Mouse (Mus musculus) ES-E14 (cell line): ENCODE measurements at regions not wholly inside any gene's neighbourhood (a gene's known extent, or its start where the extent isn't known, plus 50 kb on each side); places are given as distances from the start of the nearest gene placed in this dataset.

ENCODE experiments used
- CHD2 ChIP-seq: IDR thresholded peaks from 2 replicates; pipeline ENCODE4 v1.6.1; 2014; ENCODE audit warnings: mild to moderate bottlenecking, low read depth, low read length, inconsistent platforms
- MAFK ChIP-seq: IDR thresholded peaks from 2 replicates; pipeline ENCODE4 v1.6.1; 2014; ENCODE audit warnings: mild to moderate bottlenecking, low read depth, low read length, inconsistent platforms; ENCODE audit not compliant: insufficient read depth
- ZC3H11A ChIP-seq: IDR thresholded peaks from 2 replicates; pipeline ENCODE4 v1.6.1; 2012; ENCODE audit warnings: low read depth, mild to moderate bottlenecking, inconsistent platforms, low read length, borderline replicate concordance
- ZNF384 ChIP-seq: IDR thresholded peaks from 2 replicates; pipeline ENCODE4 v1.6.1; 2012; ENCODE audit warnings: low read depth, low read length, inconsistent platforms

GRCm38 (mm10) chr8:87037620-87038380, 152.7 kb upstream of the N4bp1 start:
- TF ChIP-seq CHD2 (no peak), MAFK (no peak), ZC3H11A (no peak), ZNF384 (no peak)
